Mouse (Mus musculus) embryonic facial prominence, embryonic 11.5 days (tissue): ENCODE results near the gene Gm12216. TPM values are rescaled to one million over a fixed set of nuclear protein-coding genes. Genes with fewer than 3 reads are reported as not detected.

Experiments
- ATAC-seq: fragments of 200-750 bp; cut with Nextera tagmentation; replicated peaks from 2 replicates; pipeline ENCODE4 v1.8.0; 2017; ENCODE audit warnings: low read depth; ENCODE audit not compliant: insufficient number of reproducible peaks, low FRiP score, low TSS enrichment
- DNase-seq: peaks from one replicate; pipeline ENCODE4 v3.0.0-alpha.2; 2015; ENCODE audit warnings: low spot score
- H3K27ac ChIP-seq: fragments of 300-500 bp; sonication (generic); replicated peaks from 2 replicates; pipeline ENCODE4 v1.5.1; 2014; ENCODE audit warnings: mild to moderate bottlenecking, low read depth, low read length, control low read depth
- H3K27me3 ChIP-seq: fragments of 300-500 bp; sonication (generic); 2 replicates; pipeline ENCODE4 v1.6.1; 2014; ENCODE audit warnings: mild to moderate bottlenecking, low read length, moderate library complexity, mixed read lengths; ENCODE audit not compliant: control insufficient read depth, insufficient read depth
- H3K36me3 ChIP-seq: fragments of 300-500 bp; sonication (generic); replicated peaks from 2 replicates; pipeline ENCODE4 v1.6.1; 2014; ENCODE audit warnings: low read depth, mild to moderate bottlenecking, low read length, moderate library complexity, mixed read lengths; ENCODE audit not compliant: control insufficient read depth, insufficient read depth
- H3K4me1 ChIP-seq: fragments of 300-500 bp; sonication (generic); 2 replicates; pipeline ENCODE4 v1.6.1; 2014; ENCODE audit warnings: low read length, mixed read lengths; ENCODE audit not compliant: control insufficient read depth, insufficient read depth
- H3K4me2 ChIP-seq: fragments of 300-500 bp; sonication (generic); 2 replicates; pipeline ENCODE4 v1.6.1; 2014; ENCODE audit warnings: low read depth, mild to moderate bottlenecking, control low read depth, low read length, moderate library complexity
- H3K4me3 ChIP-seq: fragments of 300-500 bp; sonication (generic); 2 replicates; pipeline ENCODE4 v1.5.1; 2014; ENCODE audit warnings: low read depth, low read length, control low read depth
- H3K9ac ChIP-seq: fragments of 300-500 bp; sonication (generic); replicated peaks from 2 replicates; pipeline ENCODE4 v1.6.1; 2014; ENCODE audit warnings: mild to moderate bottlenecking, control low read depth, low read length
- H3K9me3 ChIP-seq: fragments of 300-500 bp; sonication (generic); replicated peaks from 2 replicates; pipeline ENCODE4 v1.6.1; 2016; ENCODE audit warnings: mild to moderate bottlenecking, low read length, inconsistent platforms, mixed read lengths; ENCODE audit not compliant: control insufficient read depth
- WGBS: fragments of 180-500 bp; shearing (Covaris S2); extraction: QIAGEN DNeasy Blood & Tissue Kit; methylation state at CpG from one replicate; pipeline ENCODE4 v1.1.7; 2014; 5-methylcytosine and 5-hydroxymethylcytosine counted together
- polyA plus RNA-seq: library from polyadenylated mRNA; unstranded; fragments of >200 nt; fragmentation: Nextera tagmentation; extraction: Ambion mirVana; gene quantifications from 2 replicates; pipeline ENCODE4 v1.2.1, GENCODE M21; 2014

Gm12216 gene
- polyA plus RNA-seq, 1 experiment from 2014 or later = not detected

DNA sequence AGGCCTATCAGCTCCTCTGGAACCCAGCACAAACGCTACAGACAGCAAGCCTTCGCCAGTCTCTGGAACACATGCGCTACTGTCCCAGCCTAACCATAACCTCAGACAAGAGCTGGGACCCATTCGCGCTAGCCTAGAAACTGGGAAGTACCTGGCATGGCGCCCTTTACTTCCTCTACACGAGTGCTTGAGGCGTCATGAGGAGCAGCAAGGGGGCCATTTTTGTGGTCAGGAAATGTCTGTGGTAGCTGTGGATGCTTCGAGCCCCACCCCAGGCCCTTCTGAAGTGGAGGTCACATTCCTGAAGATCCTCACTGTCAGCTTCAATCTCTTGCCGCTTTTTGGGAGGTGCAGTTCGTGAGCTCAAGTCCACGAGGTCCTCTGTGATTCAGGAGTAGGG lies 56.0 kb downstream of the Gm12216 start:
- no peak overlapping the region for H3K4me2 ChIP-seq
- 82% methylated on average over 12 of the region's 12 CpGs for WGBS
- no peaks in the 10 kb centered on the region for H3K9me3 ChIP-seq
- no peak overlapping the region for H3K4me3 ChIP-seq
- no peaks in the 10 kb centered on the region for H3K27me3 ChIP-seq
- no peak for ATAC-seq
- DNase-seq = no peak
- no peak overlapping the region for H3K9ac ChIP-seq
- no peak overlapping the region for H3K27ac ChIP-seq
- H3K36me3 ChIP-seq = no peaks in the 10 kb centered on the region
- H3K4me1 ChIP-seq = no peaks in the 10 kb centered on the region

DNA sequence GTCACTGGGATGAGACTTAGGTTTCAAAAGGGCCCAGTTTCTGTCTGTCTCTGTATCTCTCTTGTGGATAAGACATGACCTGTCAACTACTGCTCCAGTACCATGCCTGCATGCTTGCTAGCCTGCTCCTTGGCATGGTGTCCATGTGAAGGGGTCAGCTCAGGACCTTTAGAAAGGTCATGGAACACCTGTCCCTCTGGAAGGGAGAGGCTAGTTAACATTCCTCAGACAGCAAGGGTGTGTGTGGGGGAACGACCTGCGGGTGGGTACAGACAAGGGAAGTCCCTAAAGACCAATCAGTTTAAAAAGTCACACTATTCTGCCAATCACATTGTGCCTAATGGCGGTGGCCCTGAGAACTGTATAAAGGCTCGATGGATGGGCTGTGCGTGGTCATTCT lies 58.1 kb downstream of the Gm12216 start:
- WGBS = 84% methylated on average over 5 of the region's 5 CpGs
- ATAC-seq (no peak), DNase-seq (no peak)

GRCm38 (mm10) chr11:53800036-53800435 lies 59.0 kb downstream of the Gm12216 start:
- 46% methylated on average over 4 of the region's 4 CpGs for WGBS
- Histone ChIP-seq H3K4me3 (no peak overlapping the region), H3K36me3 (no peaks in the 10 kb centered on the region), H3K4me2 (no peak overlapping the region), H3K9me3 (no peaks in the 10 kb centered on the region), H3K27ac (no peak overlapping the region), H3K27me3 (no peaks in the 10 kb centered on the region), H3K4me1 (no peaks in the 10 kb centered on the region; the same call in 1 of the 2 replicates), H3K9ac (no peak overlapping the region)
- DNase-seq (no peak), ATAC-seq (no peak)

More for the DNA sequence above, 58.1 kb downstream of the Gm12216 start:
- Histone ChIP-seq H3K36me3 (no peaks in the 10 kb centered on the region), H3K4me1 (no peaks in the 10 kb centered on the region), H3K4me3 (no peak overlapping the region), H3K9ac (no peak overlapping the region), H3K4me2 (no peak overlapping the region), H3K9me3 (no peaks in the 10 kb centered on the region), H3K27ac (no peak overlapping the region), H3K27me3 (no peaks in the 10 kb centered on the region)

DNA sequence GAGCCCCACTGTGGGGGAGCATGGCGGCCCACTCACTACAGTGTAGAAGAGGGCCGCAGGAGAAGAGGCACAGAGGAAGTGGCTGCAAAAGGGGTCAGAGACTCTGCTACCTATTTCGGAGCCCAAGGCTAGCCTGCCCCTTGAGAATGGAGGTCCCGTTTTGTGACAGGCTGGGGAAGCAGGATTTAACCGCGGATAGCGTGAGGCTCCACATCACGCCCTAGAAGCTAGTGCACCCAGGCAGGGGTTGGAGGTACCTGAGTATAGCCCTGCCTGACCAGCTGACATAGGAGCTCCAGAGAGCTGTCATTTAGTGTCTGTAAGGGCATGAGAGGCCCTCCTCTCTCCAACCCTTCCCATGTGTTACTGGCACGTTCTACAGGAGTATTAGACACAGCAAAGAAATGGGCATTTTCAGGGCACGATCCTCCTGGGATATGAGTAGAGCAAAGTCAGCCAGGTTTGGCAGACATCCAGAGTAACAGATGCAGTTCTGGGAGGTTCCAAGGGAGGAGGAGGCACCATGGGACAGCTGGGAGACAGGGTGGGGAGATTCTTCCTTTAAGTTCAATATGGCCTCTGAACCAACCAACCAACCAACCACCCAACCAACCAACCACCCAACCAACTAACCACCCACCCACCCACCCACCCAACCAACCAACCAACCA lies 60.9 kb downstream of the Gm12216 start:
- H3K9me3 ChIP-seq = no peaks in the 10 kb centered on the region
- no peak overlapping the region for H3K4me3 ChIP-seq
- no peaks in the 10 kb centered on the region for H3K27me3 ChIP-seq
- ATAC-seq (no peak), DNase-seq (no peak)
- H3K4me2 ChIP-seq = no peak overlapping the region
- H3K4me1 ChIP-seq = no peaks in the 10 kb centered on the region; the same call in 1 of the 2 replicates
- H3K36me3 ChIP-seq = no peaks in the 10 kb centered on the region
- no peak overlapping the region for H3K9ac ChIP-seq
- H3K27ac ChIP-seq = no peak overlapping the region
- WGBS = 89% methylated on average over 10 of the region's 10 CpGs

DNA sequence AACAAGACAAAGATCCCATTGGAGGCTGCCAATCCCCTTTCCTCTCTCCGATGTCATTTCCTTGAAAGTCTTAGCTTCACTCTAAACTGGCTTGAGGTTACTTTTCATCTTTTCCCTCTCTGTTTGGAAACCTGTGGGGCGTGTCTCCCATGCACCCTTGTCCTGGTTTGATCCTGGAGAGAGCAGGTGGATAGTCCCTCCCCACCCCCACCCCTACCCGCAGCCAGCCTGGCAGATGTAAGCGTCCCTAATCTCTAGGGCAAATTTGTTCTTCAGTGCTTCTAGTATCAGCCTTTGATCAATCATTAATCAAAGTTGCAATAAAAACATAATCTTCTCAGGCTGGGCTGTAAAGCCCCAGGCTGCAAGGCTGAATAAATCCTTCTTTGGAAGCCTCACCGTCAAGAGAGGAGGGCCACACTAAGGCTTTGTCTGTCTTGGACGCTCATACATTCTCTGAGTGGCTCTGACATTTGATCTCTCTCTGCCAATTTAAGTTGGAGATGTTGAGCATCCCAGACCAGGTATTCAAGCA lies 61.6 kb downstream of the Gm12216 start:
- 49% methylated on average over 6 of the region's 6 CpGs for WGBS
- Histone ChIP-seq H3K4me1 (no peaks in the 10 kb centered on the region; the same call in 1 of the 2 replicates), H3K4me2 (no peak overlapping the region), H3K9me3 (no peaks in the 10 kb centered on the region), H3K27me3 (no peaks in the 10 kb centered on the region), H3K36me3 (no peaks in the 10 kb centered on the region), H3K27ac (no peak overlapping the region), H3K4me3 (no peak overlapping the region), H3K9ac (no peak overlapping the region)
- DNase-seq (no peak), ATAC-seq (no peak)

GRCm38 (mm10) chr11:53796409-53797151 lies 62.5 kb downstream of the Gm12216 start:
- Histone ChIP-seq H3K4me3 (no peak overlapping the region), H3K27me3 (no peaks in the 10 kb centered on the region), H3K27ac (no peak overlapping the region), H3K36me3 (no peaks in the 10 kb centered on the region), H3K4me2 (no peak overlapping the region), H3K9me3 (no peaks in the 10 kb centered on the region), H3K9ac (no peak overlapping the region), H3K4me1 (no peaks in the 10 kb centered on the region; the same call in 1 of the 2 replicates)
- 63% methylated on average over 12 of the region's 12 CpGs for WGBS
- DNase-seq (no peak), ATAC-seq (no peak)

- Histone ChIP-seq H3K4me1 (no peaks in the 10 kb centered on the region; the same call in 1 of the 2 replicates), H3K4me2 (no peak overlapping the region), H3K9me3 (no peaks in the 10 kb centered on the region), H3K4me3 (no peak overlapping the region), H3K27ac (no peak overlapping the region), H3K27me3 (no peaks in the 10 kb centered on the region), H3K9ac (no peak overlapping the region), H3K36me3 (no peaks in the 10 kb centered on the region)
- DNase-seq (peak; percentile 1), ATAC-seq (no peak)
- WGBS = 68% methylated on average over 8 of the region's 8 CpGs
Observed at GRCm38 (mm10) chr11:53795813-53796212, 63.2 kb downstream of the Gm12216 start.
